Mouse (Mus musculus) limb, embryonic 14.5 days (tissue): ENCODE data around the gene Myh9. TPM values are rescaled to one million over a fixed set of nuclear protein-coding genes. Genes with fewer than 3 reads are reported as not detected.

Source experiments
- ATAC-seq: fragments of 200-750 bp; cut with Nextera tagmentation; 2 replicates; pipeline ENCODE4 v1.8.0; 2017; ENCODE audit warnings: low read depth, moderate number of reproducible peaks, moderate TSS enrichment; ENCODE audit not compliant: low FRiP score
- DNase-seq: peaks from one replicate; pipeline ENCODE4 v3.0.0-alpha.2; 2015; ENCODE audit warnings: low spot score
- H3K27ac ChIP-seq: fragments of 300-500 bp; sonication (generic); replicated peaks from 2 replicates; pipeline ENCODE4 v1.5.1; 2014; ENCODE audit warnings: low read depth, mild to moderate bottlenecking, low read length, moderate library complexity, mixed read lengths
- H3K27me3 ChIP-seq: fragments of 300-500 bp; sonication (generic); 2 replicates; pipeline ENCODE4 v1.6.1; 2014; ENCODE audit warnings: low read length, mixed read lengths; ENCODE audit not compliant: control insufficient read depth, insufficient read depth
- H3K36me3 ChIP-seq: fragments of 300-500 bp; sonication (generic); 2 replicates; pipeline ENCODE4 v1.6.1; 2014; ENCODE audit warnings: mild to moderate bottlenecking, low read length, moderate library complexity, mixed read lengths; ENCODE audit not compliant: control insufficient read depth, insufficient read depth
- H3K4me1 ChIP-seq: fragments of 300-500 bp; sonication (generic); 2 replicates; pipeline ENCODE4 v1.6.1; 2014; ENCODE audit warnings: antibody characterized with exemption, low read length, mixed read lengths; ENCODE audit not compliant: control insufficient read depth, insufficient read depth
- H3K4me2 ChIP-seq: fragments of 300-500 bp; sonication (generic); replicated peaks from 2 replicates; pipeline ENCODE4 v1.6.1; 2014; ENCODE audit warnings: low read depth, mild to moderate bottlenecking, low read length, moderate library complexity; ENCODE audit not compliant: severe bottlenecking
- H3K4me3 ChIP-seq: fragments of 300-500 bp; sonication (generic); replicated peaks from 2 replicates; pipeline ENCODE4 v1.5.1; 2014; ENCODE audit warnings: low read length
- H3K9ac ChIP-seq: fragments of 300-500 bp; sonication (generic); 2 replicates; pipeline ENCODE4 v1.6.1; 2014; ENCODE audit warnings: mild to moderate bottlenecking, low read depth, low read length, moderate library complexity; ENCODE audit not compliant: severe bottlenecking
- H3K9me3 ChIP-seq: fragments of 300-500 bp; sonication (generic); 2 replicates; pipeline ENCODE4 v1.6.1; 2016; ENCODE audit warnings: low read length; ENCODE audit not compliant: control insufficient read depth
- POLR2A ChIP-seq: fragments of 200-500 bp; IDR thresholded peaks from 2 replicates; pipeline ENCODE4 v1.8.0; 2012; ENCODE audit warnings: inconsistent platforms, mild to moderate bottlenecking, moderate library complexity, borderline replicate concordance; ENCODE audit not compliant: insufficient read depth, insufficient read length; ENCODE audit errors: extremely low read depth
- WGBS: fragments of 180-500 bp; shearing (Covaris S2); extraction: QIAGEN DNeasy Blood & Tissue Kit; methylation state at CpG from one replicate; pipeline ENCODE4 v1.1.7; 2014; 5-methylcytosine and 5-hydroxymethylcytosine counted together
- polyA plus RNA-seq, 2 experiments: library from polyadenylated mRNA; depleted of rRNA in 1 of 2; stranded (reverse) in 1 of 2; unstranded in 1 of 2; fragments of >200 nt; fragmentation: Nextera tagmentation in 1 of 2; extraction: Ambion mirVana in 1 of 2; gene quantifications; 2 replicates each; pipeline versions ENCODE4 v1.2.1 to v1.2.3; 2012 to 2014

The Myh9 gene
- polyA plus RNA-seq, 2 experiments = 46.7 to 53.2 TPM

GRCm38 (mm10) chr15:77755132-77755531 is 86.8 kb downstream of the Myh9 start:
- Histone ChIP-seq H3K9me3 (no peaks in the 10 kb centered on the region), H3K27ac (no peak overlapping the region), H3K27me3 (no peaks in the 10 kb centered on the region), H3K36me3 (peaks cover 3% of the 10 kb centered on the region; the same call in 1 of the 2 replicates), H3K4me2 (no peak overlapping the region), H3K4me1 (no peaks in the 10 kb centered on the region), H3K9ac (no peak overlapping the region), H3K4me3 (no peak overlapping the region)
- ATAC-seq = no peak
- DNase-seq = no peak
- WGBS = no CpG with 5 or more reads among the region's 2 CpGs
- no peak for TF ChIP-seq POLR2A

- no peaks in the 10 kb centered on the region for H3K27me3 ChIP-seq
- TF ChIP-seq POLR2A = no peak
- WGBS = 74% methylated on average over 11 of the region's 11 CpGs
Measured at GRCm38 (mm10) chr15:77752443-77752842, 89.5 kb downstream of the Myh9 start.

GRCm38 (mm10) chr15:77750461-77750860 is 91.5 kb downstream of the Myh9 start:
- ATAC-seq (no peak), DNase-seq (peak; percentile 12)
- no peaks in the 10 kb centered on the region; the same call in 1 of the 2 replicates for H3K9me3 ChIP-seq
- H3K27me3 ChIP-seq = no peaks in the 10 kb centered on the region
- no peak overlapping the region for H3K9ac ChIP-seq
- no peak overlapping the region for H3K4me3 ChIP-seq
- no peaks in the 10 kb centered on the region for H3K4me1 ChIP-seq
- no peak overlapping the region for H3K4me2 ChIP-seq
- H3K36me3 ChIP-seq = no peaks in the 10 kb centered on the region
- no peak overlapping the region for H3K27ac ChIP-seq
- TF ChIP-seq POLR2A = no peak
- 41% methylated on average over 1 of the region's 1 CpGs for WGBS

More at GRCm38 (mm10) chr15:77752443-77752842, 89.5 kb downstream of the Myh9 start:
- no peak overlapping the region for H3K4me2 ChIP-seq
- no peak overlapping the region for H3K27ac ChIP-seq
- DNase-seq (no peak), ATAC-seq (no peak)
- H3K9ac ChIP-seq = no peak overlapping the region
- H3K4me3 ChIP-seq = no peak overlapping the region
- H3K4me1 ChIP-seq = no peaks in the 10 kb centered on the region
- no peaks in the 10 kb centered on the region; the same call in 1 of the 2 replicates for H3K9me3 ChIP-seq
- no peaks in the 10 kb centered on the region for H3K36me3 ChIP-seq

GRCm38 (mm10) chr15:77749717-77750116 is 92.3 kb downstream of the Myh9 start:
- WGBS = 92% methylated on average over 10 of the region's 10 CpGs
- Histone ChIP-seq H3K27me3 (no peaks in the 10 kb centered on the region), H3K9me3 (no peaks in the 10 kb centered on the region; the same call in 1 of the 2 replicates), H3K4me1 (no peaks in the 10 kb centered on the region), H3K27ac (no peak overlapping the region), H3K36me3 (no peaks in the 10 kb centered on the region), H3K9ac (no peak overlapping the region), H3K4me2 (no peak overlapping the region), H3K4me3 (no peak overlapping the region)
- DNase-seq (no peak), ATAC-seq (no peak)
- no peak for TF ChIP-seq POLR2A

- no peaks in the 10 kb centered on the region for H3K4me1 ChIP-seq
- DNase-seq (no peak), ATAC-seq (no peak)
- H3K27me3 ChIP-seq = no peaks in the 10 kb centered on the region
- H3K4me2 ChIP-seq = no peak overlapping the region
- no peaks in the 10 kb centered on the region; the same call in 1 of the 2 replicates for H3K9me3 ChIP-seq
- no peak for TF ChIP-seq POLR2A
- no peak overlapping the region for H3K4me3 ChIP-seq
- H3K27ac ChIP-seq = no peak overlapping the region
- H3K36me3 ChIP-seq = no peaks in the 10 kb centered on the region
- H3K9ac ChIP-seq = no peak overlapping the region
- WGBS = 87% methylated on average over 3 of the region's 3 CpGs
Measured at GRCm38 (mm10) chr15:77748414-77748813, 93.6 kb downstream of the Myh9 start.

GRCm38 (mm10) chr15:77746326-77746725 is 95.6 kb downstream of the Myh9 start:
- H3K27me3 ChIP-seq = no peaks in the 10 kb centered on the region
- no peaks in the 10 kb centered on the region for H3K4me1 ChIP-seq
- no peak overlapping the region for H3K4me2 ChIP-seq
- no peaks in the 10 kb centered on the region for H3K36me3 ChIP-seq
- no peak for ATAC-seq
- H3K9ac ChIP-seq = no peak overlapping the region
- no peaks in the 10 kb centered on the region; the same call in 1 of the 2 replicates for H3K9me3 ChIP-seq
- TF ChIP-seq POLR2A = no peak
- WGBS = 88% methylated on average over 1 of the region's 1 CpGs
- no peak overlapping the region for H3K27ac ChIP-seq
- no peak overlapping the region for H3K4me3 ChIP-seq
- DNase-seq = no peak
